Mouse (Mus musculus) urinary bladder, postnatal 14 days (tissue): ENCODE measurements at regions not wholly inside any gene's neighbourhood (a gene's known extent, or its start where the extent isn't known, plus 50 kb on each side); places are given as distances from the start of the nearest gene placed in this dataset.

Experiments
- DNase-seq: peaks from one replicate; pipeline ENCODE4 v3.0.0; 2021; ENCODE audit warnings: low spot score

DNA sequence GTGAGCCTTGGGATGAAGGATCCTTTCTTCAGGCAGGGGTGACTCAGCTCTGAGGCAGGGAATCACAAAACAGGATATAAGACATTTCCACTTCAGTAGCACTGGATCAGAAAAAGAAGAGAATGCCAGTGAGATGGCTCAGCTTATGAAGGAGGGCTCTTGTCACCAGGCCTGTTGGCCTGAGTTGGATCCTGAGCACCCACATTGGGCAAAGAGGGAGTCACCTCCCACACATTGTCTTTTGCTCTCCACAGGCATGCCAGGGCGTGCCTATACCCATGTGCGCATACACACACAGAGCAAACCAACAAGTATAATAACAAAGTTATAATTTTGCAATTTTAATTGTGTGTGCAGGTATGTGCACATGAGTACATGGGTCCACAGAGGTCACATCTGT is 52.6 kb upstream of the Tbx3 start:
- DNase-seq: no peak

DNA sequence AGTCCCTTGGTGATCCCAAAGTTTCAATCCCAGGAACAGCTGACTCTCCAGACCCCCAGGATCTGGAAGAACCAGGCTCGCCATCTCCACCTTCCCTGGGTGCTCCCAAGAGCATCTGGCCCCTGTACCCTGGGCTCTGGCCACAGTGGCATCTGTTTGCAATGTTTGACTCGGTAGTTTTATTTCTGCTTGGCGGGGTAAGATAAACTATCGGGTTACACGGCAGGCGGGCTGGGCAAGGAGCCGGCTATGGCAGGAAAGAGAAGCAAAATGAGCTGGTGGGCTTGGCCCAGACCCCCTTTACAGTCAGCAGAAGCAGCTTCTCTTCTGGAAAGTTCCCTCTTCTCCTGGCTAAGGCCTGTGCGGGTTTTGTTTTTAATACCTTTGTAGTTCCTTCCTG is 50.6 kb upstream of the Tbx3 start:
- DNase-seq: no peak
